Mouse (Mus musculus): ENCODE data around the gene Atp5g2.

Gene Atp5g2

GRCm38 (mm10) chr15:102672215-102673071, at the start of gene Atp5g2:
Gene Atp5g2, minus strand, starts transcription at chr15:102672352.
- no peak for DNase-seq

GRCm38 (mm10) chr15:102721016-102721898, 49.1 kb upstream of the Atp5g2 start:
- peak in 1 of 2 experiments; percentile 22 for DNase-seq

DNA sequence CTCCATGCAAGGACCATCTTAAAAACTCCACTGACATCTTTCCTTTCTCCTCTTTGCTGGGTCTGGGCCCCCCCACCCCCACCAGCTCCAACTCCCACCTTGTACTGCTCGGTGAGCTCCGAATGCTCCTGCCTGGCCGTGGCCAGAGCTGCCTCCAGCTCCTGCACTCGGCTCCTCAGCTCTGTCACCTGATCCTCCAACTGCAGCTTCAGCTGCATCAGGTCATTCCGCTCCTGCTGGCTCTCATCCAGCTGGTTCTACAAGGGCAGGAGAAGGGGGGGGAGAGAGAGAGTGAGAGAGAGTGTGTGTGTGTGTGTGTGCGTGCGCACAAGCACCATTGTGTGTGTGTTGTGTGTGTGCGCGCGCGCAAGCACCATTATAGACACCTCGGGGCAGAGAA, 44.0 kb upstream of the Atp5g2 start:
- no peak for DNase-seq

- DNase-seq = no peak
These were observed 35.7 kb upstream of the Atp5g2 start for GRCm38 (mm10) chr15:102707736-102708269.

GRCm38 (mm10) chr15:102705923-102706503, 33.9 kb upstream of the Atp5g2 start:
- DNase-seq = no peak

- no peak for DNase-seq
These were observed 33.2 kb upstream of the Atp5g2 start for GRCm38 (mm10) chr15:102705226-102705894.

DNA sequence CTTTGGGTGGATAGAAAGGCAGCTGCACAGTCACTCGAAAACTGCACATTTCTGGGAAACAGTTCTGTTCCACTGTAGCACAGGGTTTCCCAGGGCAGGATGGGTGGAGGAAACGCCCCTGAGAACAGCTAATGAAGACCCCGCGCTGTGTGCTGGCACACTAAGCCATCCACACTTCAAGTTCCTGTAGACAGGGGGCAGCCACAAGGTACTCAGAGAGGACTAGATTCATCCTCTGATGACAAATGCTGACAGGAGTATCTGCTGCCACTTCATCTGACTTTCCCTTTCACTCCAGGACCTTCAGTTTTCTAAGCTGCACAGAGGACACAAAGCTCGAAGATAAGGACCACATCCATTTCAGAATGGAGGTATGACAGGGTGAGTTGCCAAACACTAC, 32.7 kb upstream of the Atp5g2 start:
- no peak for DNase-seq

DNA sequence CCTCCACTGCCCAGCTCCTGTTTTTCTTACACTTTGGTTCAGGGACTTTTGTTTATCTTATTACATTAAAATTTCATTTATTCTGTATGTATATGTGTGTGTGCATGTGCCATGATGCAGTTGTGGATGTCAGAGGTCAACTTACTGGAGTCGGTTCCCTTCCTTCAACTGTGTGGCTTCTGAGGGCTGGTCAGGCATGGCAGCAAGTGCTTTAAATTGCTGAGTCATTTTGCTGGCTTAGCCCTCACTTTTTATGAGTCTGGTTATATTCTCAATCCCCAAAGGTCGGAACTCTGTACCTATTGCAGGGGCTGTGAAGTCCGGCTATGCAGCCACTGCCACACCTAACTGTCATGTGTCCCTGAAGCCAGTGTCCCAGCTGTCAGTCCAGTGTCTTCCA, 30.8 kb upstream of the Atp5g2 start:
- no peak for DNase-seq

DNA sequence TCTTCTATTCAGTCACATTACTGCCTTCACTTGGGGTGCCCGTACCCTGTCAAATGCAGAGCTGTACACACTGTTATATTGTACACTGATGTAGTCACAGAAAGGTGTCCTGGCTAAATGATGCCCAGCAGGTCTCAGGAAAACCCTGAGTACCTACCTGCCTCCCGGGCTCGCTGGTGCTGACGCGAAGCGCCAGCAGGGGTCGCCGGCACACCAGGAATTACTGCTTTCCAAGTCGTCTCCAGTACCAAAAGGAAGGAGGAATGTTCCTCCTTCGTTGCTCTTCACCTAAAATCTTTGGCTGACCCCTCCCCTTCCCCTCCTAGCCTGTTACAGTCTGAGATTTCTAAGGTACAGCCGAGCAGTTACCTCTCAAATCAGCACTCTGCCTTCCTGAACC, 26.0 kb upstream of the Atp5g2 start:
- peak in 1 of 2 experiments; percentile 32 for DNase-seq

DNA sequence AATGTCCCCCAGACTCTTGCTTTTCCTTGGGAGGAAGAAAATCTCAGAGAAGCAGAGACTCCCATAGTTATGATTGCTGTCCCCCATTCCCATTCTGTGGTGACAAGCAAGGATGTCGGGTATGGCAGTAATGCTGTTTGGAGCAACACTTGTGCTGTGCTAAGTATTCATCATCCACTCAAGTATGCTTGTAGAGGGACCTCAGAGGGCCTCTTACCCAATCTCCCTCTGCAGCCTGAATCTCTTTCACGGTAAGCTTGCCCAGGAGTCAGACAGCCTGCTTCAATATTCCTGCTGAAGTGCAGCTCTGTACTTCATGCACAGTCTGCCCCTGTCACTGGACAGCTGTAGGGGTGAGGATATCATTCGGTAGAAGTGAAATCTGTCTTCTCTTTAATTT, 24.7 kb upstream of the Atp5g2 start:
- DNase-seq = no peak

DNA sequence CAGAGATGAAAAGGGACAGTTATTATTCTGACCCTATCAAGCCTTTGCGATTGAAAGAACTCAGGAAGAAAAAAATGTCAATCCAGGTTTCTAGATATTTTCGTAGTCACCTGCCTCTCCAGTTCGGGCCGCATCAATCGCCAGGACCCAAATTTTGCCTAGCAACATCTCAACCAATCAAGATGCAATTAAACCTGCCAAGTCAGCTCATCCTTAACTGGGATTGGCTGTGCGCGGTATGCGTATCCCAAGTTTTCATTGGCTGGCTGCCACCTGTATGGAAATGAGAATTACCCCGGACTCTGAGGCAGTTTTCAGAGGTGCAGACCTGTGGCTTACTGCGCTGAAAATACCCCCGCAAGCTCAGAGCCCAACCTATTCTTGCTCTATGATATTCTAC, 21.4 kb upstream of the Atp5g2 start:
- no peak for DNase-seq

- no peak for DNase-seq
These were observed 20.8 kb upstream of the Atp5g2 start for GRCm38 (mm10) chr15:102692991-102693411.

- no peak for DNase-seq
These were observed 20.2 kb upstream of the Atp5g2 start for GRCm38 (mm10) chr15:102692321-102692804.

GRCm38 (mm10) chr15:102685791-102686190, 13.6 kb upstream of the Atp5g2 start:
- no peak for DNase-seq

GRCm38 (mm10) chr15:102683670-102684069, 11.5 kb upstream of the Atp5g2 start:
- DNase-seq = no peak

DNA sequence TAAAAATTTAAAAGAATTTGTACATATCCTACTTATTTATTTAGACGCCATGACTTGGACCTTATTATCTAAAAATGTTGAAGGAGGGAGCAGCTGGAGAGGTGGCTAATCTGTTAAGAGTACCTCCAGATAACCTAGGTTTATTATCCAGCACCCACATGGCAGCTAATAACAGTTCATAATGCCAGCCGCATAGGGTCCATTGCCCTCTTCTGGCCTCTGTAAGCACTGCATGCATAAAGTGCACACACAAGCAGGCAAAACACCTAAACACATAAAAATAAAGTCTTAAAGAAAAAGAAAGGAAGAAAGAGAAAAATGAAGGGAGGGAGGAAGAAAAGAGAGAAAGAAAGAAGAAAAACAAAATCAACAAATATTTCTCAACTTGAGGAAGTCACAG, 4.2 kb upstream of the Atp5g2 start:
- no peak for DNase-seq

GRCm38 (mm10) chr15:102673548-102673947, 1.4 kb upstream of the Atp5g2 start:
- DNase-seq = no peak

DNA sequence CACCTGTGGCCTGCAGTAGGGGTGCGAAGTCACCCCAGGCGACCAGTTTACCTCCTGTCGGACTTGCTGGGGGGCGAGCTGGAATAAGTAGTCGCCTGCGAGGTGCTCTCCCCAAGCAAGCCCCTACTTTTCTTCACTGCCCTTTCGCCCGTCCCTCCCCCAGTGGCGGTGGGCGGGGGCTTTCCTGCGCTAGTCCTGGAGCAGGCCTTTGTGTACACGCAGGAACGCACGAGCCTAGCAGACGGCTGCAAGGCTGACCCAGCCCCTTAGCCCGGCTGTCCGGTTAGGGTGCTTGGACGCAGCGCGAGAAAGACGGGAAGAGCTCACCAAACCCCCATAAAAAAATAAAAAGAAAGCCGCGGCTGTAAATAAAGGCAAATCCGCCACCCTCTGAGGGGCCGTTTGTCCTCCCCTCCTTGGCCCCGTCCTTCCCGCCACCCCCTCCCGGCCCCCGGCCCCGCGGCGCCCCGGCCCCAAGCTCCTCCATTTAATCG, 384 bp downstream of the Atp5g2 start:
- peak; percentile 54 to 56 for DNase-seq

GRCm38 (mm10) chr15:102670767-102671575, 1.2 kb downstream of the Atp5g2 start:
- peak; percentile 96 for DNase-seq

GRCm38 (mm10) chr15:102670281-102670680, 1.9 kb downstream of the Atp5g2 start:
- DNase-seq = no peak

GRCm38 (mm10) chr15:102669571-102669970, 2.6 kb downstream of the Atp5g2 start:
- DNase-seq = no peak

Measured in thymus, adult 18-20 months (tissue).